Mouse (Mus musculus) heart, postnatal 0 days (tissue): ENCODE data around the gene Dnmbp. TPM values are rescaled to one million over a fixed set of nuclear protein-coding genes. Genes with fewer than 3 reads are reported as not detected.

ENCODE experiments used
- ATAC-seq: fragments of 200-750 bp; cut with Nextera tagmentation; 2 replicates; pipeline ENCODE4 v1.8.0; 2017; ENCODE audit warnings: low read depth, moderate number of reproducible peaks, moderate library complexity; ENCODE audit not compliant: insufficient read depth
- DNase-seq: peaks from one replicate; pipeline ENCODE4 v3.0.0-alpha.2; 2016; ENCODE audit warnings: low spot score
- H3K27ac ChIP-seq: fragments of 300-500 bp; sonication (generic); 2 replicates; pipeline ENCODE4 v1.5.1; 2014; ENCODE audit warnings: low read depth, mild to moderate bottlenecking
- H3K27me3 ChIP-seq: fragments of 300-500 bp; sonication (generic); 2 replicates; pipeline ENCODE4 v1.6.1; 2014; ENCODE audit warnings: low read length, mixed read lengths; ENCODE audit not compliant: control insufficient read depth, insufficient read depth
- H3K36me3 ChIP-seq: fragments of 300-500 bp; sonication (generic); replicated peaks from 2 replicates; pipeline ENCODE4 v1.6.1; 2014; ENCODE audit warnings: low read length, mixed read lengths; ENCODE audit not compliant: control insufficient read depth, insufficient read depth
- H3K4me1 ChIP-seq: fragments of 300-500 bp; sonication (generic); 2 replicates; pipeline ENCODE4 v1.6.1; 2014; ENCODE audit warnings: antibody characterized with exemption; ENCODE audit not compliant: control insufficient read depth, insufficient read depth
- H3K4me2 ChIP-seq: fragments of 300-500 bp; sonication (generic); 2 replicates; pipeline ENCODE4 v1.6.1; 2014; ENCODE audit warnings: low read depth, mild to moderate bottlenecking, low read length, moderate library complexity
- H3K4me3 ChIP-seq: fragments of 300-500 bp; sonication (generic); 2 replicates; pipeline ENCODE4 v1.5.1; 2014; ENCODE audit warnings: low read depth, low read length
- H3K9ac ChIP-seq: fragments of 300-500 bp; sonication (generic); replicated peaks from 2 replicates; pipeline ENCODE4 v1.6.1; 2014; ENCODE audit warnings: low read depth, low read length, mixed read lengths
- H3K9me3 ChIP-seq: fragments of 300-500 bp; sonication (generic); replicated peaks from 2 replicates; pipeline ENCODE4 v1.6.1; 2016; ENCODE audit warnings: low read length; ENCODE audit not compliant: control insufficient read depth
- CTCF ChIP-seq: IDR thresholded peaks from 2 replicates; pipeline ENCODE4 v1.5.1; 2016; ENCODE audit warnings: antibody characterized with exemption, control low read depth, low read depth
- EP300 ChIP-seq: IDR thresholded peaks from 2 replicates; pipeline ENCODE4 v1.6.1; 2016; ENCODE audit warnings: antibody characterized with exemption, low read depth
- WGBS: fragments of 180-500 bp; shearing (Covaris S2); extraction: QIAGEN DNeasy Blood & Tissue Kit; methylation state at CpG from one replicate; pipeline ENCODE4 v1.1.7; 2014; 5-methylcytosine and 5-hydroxymethylcytosine counted together
- polyA plus RNA-seq: library from polyadenylated mRNA; unstranded; fragments of >200 nt; fragmentation: Nextera tagmentation; extraction: Ambion mirVana; gene quantifications from 2 replicates; pipeline ENCODE4 v1.2.1, GENCODE M21; 2015
- total RNA-seq: library from RNA; depleted of rRNA; stranded (reverse); fragments of >200 nt; gene quantifications from 2 replicates; pipeline ENCODE4 v1.2.3, GENCODE M21; 2014; ENCODE audit warnings: low replicate concordance; rRNA removed

Dnmbp gene
- total and polyA plus RNA-seq, 2 experiments from 2014 or later = 6.0 to 12.4 TPM

GRCm38 (mm10) chr19:43797216-43797615 is 142.8 kb downstream of the Dnmbp start:
- no peak overlapping the region for H3K9ac ChIP-seq
- H3K4me3 ChIP-seq = no peak overlapping the region
- TF ChIP-seq CTCF (no peak), EP300 (no peak)
- no peak overlapping the region for H3K27ac ChIP-seq
- H3K4me1 ChIP-seq = no peaks in the 10 kb centered on the region
- DNase-seq (no peak), ATAC-seq (no peak)
- 54% methylated on average over 5 of the region's 5 CpGs for WGBS
- no peak overlapping the region for H3K4me2 ChIP-seq
- H3K36me3 ChIP-seq = no peaks in the 10 kb centered on the region
- H3K27me3 ChIP-seq = no peaks in the 10 kb centered on the region
- no peaks in the 10 kb centered on the region for H3K9me3 ChIP-seq

Other genes starting within 250 kb of the Dnmbp start
- gene Cutc, start 187.2 kb downstream of the Dnmbp start, total RNA-seq = 1.1 and 14.7 TPM in 2 replicates
- gene Cutc, start 187.2 kb downstream of the Dnmbp start, polyA plus RNA-seq = 15.1 and 15.8 TPM in 2 replicates
- 29.5 and 31.0 TPM in 2 replicates for gene Cox15, start 187.2 kb downstream of the Dnmbp start, total RNA-seq
- 9.4 and 9.8 TPM in 2 replicates for gene Cox15, start 187.2 kb downstream of the Dnmbp start, polyA plus RNA-seq
- not detected in 2 replicates for gene Abcc2, start 158.0 kb downstream of the Dnmbp start, total RNA-seq
- gene Abcc2, start 158.0 kb downstream of the Dnmbp start, polyA plus RNA-seq = not detected in 2 replicates
- gene Cpn1, start 46.4 kb upstream of the Dnmbp start, total RNA-seq = not detected in 2 replicates
- 0.12 and 0.15 TPM in 2 replicates for gene Cpn1, start 46.4 kb upstream of the Dnmbp start, polyA plus RNA-seq
- not detected in 2 replicates for gene Cyp2c23, start 89.0 kb upstream of the Dnmbp start, total RNA-seq
- not detected in 2 replicates for gene Cyp2c23, start 89.0 kb upstream of the Dnmbp start, polyA plus RNA-seq
- 2.4 and 3.4 TPM in 2 replicates for gene Erlin1, start 129.6 kb upstream of the Dnmbp start, total RNA-seq
- gene Erlin1, start 129.6 kb upstream of the Dnmbp start, polyA plus RNA-seq = 6.1 and 7.0 TPM in 2 replicates
- gene Chuk, start 167.3 kb upstream of the Dnmbp start, total RNA-seq = 14.7 and 47.1 TPM in 2 replicates
- gene Chuk, start 167.3 kb upstream of the Dnmbp start, polyA plus RNA-seq = 19.3 TPM in 2 replicates
- gene Cwf19l1, start 195.7 kb upstream of the Dnmbp start, total RNA-seq = 12.5 and 16.0 TPM in 2 replicates
- gene Cwf19l1, start 195.7 kb upstream of the Dnmbp start, polyA plus RNA-seq = 9.8 and 10.7 TPM in 2 replicates
- gene Bloc1s2, start 206.3 kb upstream of the Dnmbp start, total RNA-seq = 3.8 and 8.2 TPM in 2 replicates
- gene Bloc1s2, start 206.3 kb upstream of the Dnmbp start, polyA plus RNA-seq = 43.4 and 49.7 TPM in 2 replicates